8 mouse cellular contexts compared by ENCODE assay signal in the genomic region with DNA sequence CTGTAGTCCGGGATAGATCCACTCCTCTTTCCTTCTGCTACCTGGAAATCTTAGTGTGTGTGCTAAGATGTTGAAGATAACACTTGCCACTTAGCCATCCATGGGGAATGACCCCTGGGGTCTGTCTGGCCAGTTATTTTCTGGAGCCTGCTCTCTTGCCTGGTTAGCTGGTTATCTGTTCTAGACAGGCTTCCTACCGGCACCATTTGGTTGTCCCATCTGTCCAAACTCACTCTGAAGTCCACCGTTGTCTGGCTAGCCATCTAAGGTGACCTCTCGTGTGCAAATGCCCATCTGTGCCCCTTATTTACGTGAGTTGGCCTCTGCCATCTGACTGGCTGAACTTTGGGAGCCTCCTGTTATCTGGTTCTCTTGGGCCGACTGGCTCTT. TPM values are rescaled to one million over a fixed set of nuclear protein-coding genes. Genes with fewer than 3 reads are reported as not detected.
A peak's percentile ranks its signal among the peaks of the same experiment; 100 is the strongest.
DNase-seq lines count a peak whose midpoint lies in the region; ATAC-seq and TF ChIP-seq lines count a peak whose summit lies in the region.

No protein-coding gene starts in this region.

- no peaks in the 10 kb centered on the region for H3K27me3 ChIP-seq in thymus, adult 2 months (ENCODE audit: control insufficient read depth, insufficient read depth, low read length)
- H3K27me3 ChIP-seq in limb, embryonic 12.5 days, result no peaks in the 10 kb centered on the region
- H3K27me3 ChIP-seq in stomach, embryonic 14.5 days (ENCODE audit: control insufficient read depth, insufficient read depth, low read length), result no peaks in the 10 kb centered on the region

- H3K4me1 ChIP-seq in thymus, adult 2 months (replicated peaks; ENCODE audit: control insufficient read depth, insufficient read depth, low read length), result peaks cover 42% of the 10 kb centered on the region
- H3K4me1 ChIP-seq in limb, embryonic 12.5 days (replicated peaks), result peaks cover 13% of the 10 kb centered on the region
- H3K4me1 ChIP-seq in stomach, embryonic 14.5 days (ENCODE audit: control insufficient read depth, insufficient read depth, low read length), result peaks cover 8% of the 10 kb centered on the region

- H3K9ac ChIP-seq in limb, embryonic 12.5 days (replicated peaks), result peak overlapping the region; percentile 85
- H3K9ac ChIP-seq in stomach, embryonic 14.5 days (replicated peaks; ENCODE audit: low read depth, low read length), result peak overlapping the region; percentile 82

- TF ChIP-seq POLR2A in thymus, adult 2 months (IDR thresholded peaks at IDR 0.05; ENCODE audit: control insufficient read depth, extremely low read depth, insufficient read depth, low read length, poor library complexity), result no peak

- ATAC-seq in cerebellum, adult (ENCODE audit: insufficient number of reproducible peaks, low FRiP score, low TSS enrichment), result no peak
- no peak for ATAC-seq in limb, embryonic 12.5 days (ENCODE audit: insufficient number of reproducible peaks, insufficient read depth, low FRiP score, low TSS enrichment, low read depth)
- no peak for ATAC-seq in stomach, embryonic 14.5 days (ENCODE audit: insufficient number of reproducible peaks, insufficient read depth, low FRiP score, low read depth)

- no peak for TF ChIP-seq CTCF in thymus, adult 2 months (IDR thresholded peaks at IDR 0.05; ENCODE audit: borderline replicate concordance, control insufficient read depth, extremely low read depth, insufficient read depth, low read length, poor library complexity)

- peak overlapping the region; percentile 72 for H3K4me3 ChIP-seq in thymus, adult 2 months (ENCODE audit: control insufficient read depth, insufficient read depth, low read length)
- peak overlapping the region; percentile 89 for H3K4me3 ChIP-seq in limb, embryonic 12.5 days (replicated peaks)
- H3K4me3 ChIP-seq in stomach, embryonic 14.5 days (ENCODE audit: low read depth, low read length), result peak overlapping the region; percentile 92

- peak; percentile 51 for DNase-seq in cerebellum, adult 11 months
- DNase-seq in thymus, adult 2 months, result no peak
- no peak for DNase-seq in thymus, postnatal 4 days
- DNase-seq in right cerebral cortex, postnatal 14 days, result no peak
- DNase-seq in kidney, adult 9 months, result no peak

- no peak overlapping the region; the same call in 1 of the 2 replicates for H3K27ac ChIP-seq in thymus, adult 2 months (ENCODE audit: control insufficient read depth, insufficient read depth, low read length)
- peak overlapping the region; percentile 29; the same call in 1 of the 2 replicates for H3K27ac ChIP-seq in limb, embryonic 12.5 days
- H3K27ac ChIP-seq in stomach, embryonic 14.5 days (ENCODE audit: low read length), result peak overlapping the region; percentile 81; the same call in 1 of the 2 replicates

- peak overlapping the region; percentile 94 for H3K4me2 ChIP-seq in limb, embryonic 12.5 days
- peak overlapping the region; percentile 77 for H3K4me2 ChIP-seq in stomach, embryonic 14.5 days (replicated peaks; ENCODE audit: low read depth, low read length)

- no peaks in the 10 kb centered on the region for H3K36me3 ChIP-seq in thymus, adult 2 months (ENCODE audit: control insufficient read depth, insufficient read depth, low read length)
- peaks cover 16% of the 10 kb centered on the region for H3K36me3 ChIP-seq in limb, embryonic 12.5 days
- H3K36me3 ChIP-seq in stomach, embryonic 14.5 days (ENCODE audit: control insufficient read depth, insufficient read depth, low read length), result no peaks in the 10 kb centered on the region

- 2% methylated on average over 6 of the region's 6 CpGs for WGBS in thymus, adult 2 months
- WGBS in limb, embryonic 12.5 days, result 10% methylated on average over 6 of the region's 6 CpGs
- 2% methylated on average over 6 of the region's 6 CpGs for WGBS in stomach, embryonic 14.5 days

- no peaks in the 10 kb centered on the region for H3K9me3 ChIP-seq in limb, embryonic 12.5 days
- no peaks in the 10 kb centered on the region for H3K9me3 ChIP-seq in stomach, embryonic 14.5 days (ENCODE audit: control insufficient read depth, low read depth, low read length)

RNA-seq across cellular contexts. Expression of a gene that starts 0.8 kb away (rescaled TPM):
- polyA plus RNA-seq in thymus, adult 2 months (2012; rRNA removed), result 374 and 422 TPM in 2 replicates
- polyA plus RNA-seq in limb, embryonic 12.5 days (2016; fragmentation: Nextera tagmentation; extraction: Ambion mirVana), result 76.6 and 78.4 TPM in 2 replicates
- polyA plus RNA-seq in stomach, embryonic 14.5 days (2014; fragmentation: Nextera tagmentation; extraction: Ambion mirVana), result 61.6 and 62.4 TPM in 2 replicates

RNA-seq across cellular contexts. Expression of a gene that starts 13.9 kb away (rescaled TPM):
- polyA plus RNA-seq in thymus, adult 2 months (2012; rRNA removed), result 46.4 and 48.2 TPM in 2 replicates
- 46.4 and 48.4 TPM in 2 replicates for polyA plus RNA-seq in limb, embryonic 12.5 days (2016; fragmentation: Nextera tagmentation; extraction: Ambion mirVana)
- polyA plus RNA-seq in stomach, embryonic 14.5 days (2014; fragmentation: Nextera tagmentation; extraction: Ambion mirVana), result 54.2 and 65.4 TPM in 2 replicates

RNA-seq across cellular contexts. Expression of a gene that starts 57.9 kb away (rescaled TPM):
- 151 and 157 TPM in 2 replicates for polyA plus RNA-seq in thymus, adult 2 months (2012; rRNA removed)
- 312 and 313 TPM in 2 replicates for polyA plus RNA-seq in limb, embryonic 12.5 days (2016; fragmentation: Nextera tagmentation; extraction: Ambion mirVana)
- polyA plus RNA-seq in stomach, embryonic 14.5 days (2014; fragmentation: Nextera tagmentation; extraction: Ambion mirVana), result 184 and 193 TPM in 2 replicates
